Mouse (Mus musculus): ENCODE measurements around the gene Zeb2. TPM values are rescaled to one million over a fixed set of nuclear protein-coding genes. Genes with fewer than 3 reads are reported as not detected.

The Zeb2 gene
- polyA plus RNA-seq, 1 experiment = 20.5 TPM

- DNase-seq (ENCODE audit: low spot score) = no peak
These were observed 56.4 kb downstream of the Zeb2 start for GRCm38 (mm10) chr2:45060768-45061167.

DNA sequence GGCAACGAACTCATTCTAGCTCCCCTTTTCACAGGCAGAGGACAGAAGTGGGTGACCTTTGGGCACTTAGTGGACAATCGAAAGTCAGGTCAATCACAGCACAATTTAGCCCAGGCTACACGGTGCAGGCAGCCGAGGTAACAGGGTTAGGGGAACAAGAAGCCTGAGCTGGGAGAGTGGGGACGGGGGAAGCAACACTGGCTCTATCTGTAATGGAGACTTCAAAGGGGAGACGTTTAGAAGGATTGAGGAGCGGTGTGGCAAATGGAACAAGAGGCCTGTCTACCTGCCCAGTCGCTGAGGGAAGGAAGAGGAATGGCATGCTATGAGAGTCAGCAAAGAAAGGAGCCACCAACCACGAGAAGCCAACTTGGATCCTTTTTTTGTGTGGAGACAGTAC is 57.0 kb downstream of the Zeb2 start:
- DNase-seq (ENCODE audit: low spot score) = no peak

GRCm38 (mm10) chr2:45059599-45059998 is 57.6 kb downstream of the Zeb2 start:
- no peak for DNase-seq (ENCODE audit: low spot score)

GRCm38 (mm10) chr2:45059010-45059409 is 58.2 kb downstream of the Zeb2 start:
- no peak for DNase-seq (ENCODE audit: low spot score)

- no peak for DNase-seq (ENCODE audit: low spot score)
These were observed 59.0 kb downstream of the Zeb2 start for GRCm38 (mm10) chr2:45058183-45058582.

GRCm38 (mm10) chr2:45056856-45057562 is 60.2 kb downstream of the Zeb2 start:
- no peak for DNase-seq (ENCODE audit: low spot score)

- DNase-seq (ENCODE audit: low spot score) = no peak
These were observed 61.3 kb downstream of the Zeb2 start for GRCm38 (mm10) chr2:45055926-45056325.

DNA sequence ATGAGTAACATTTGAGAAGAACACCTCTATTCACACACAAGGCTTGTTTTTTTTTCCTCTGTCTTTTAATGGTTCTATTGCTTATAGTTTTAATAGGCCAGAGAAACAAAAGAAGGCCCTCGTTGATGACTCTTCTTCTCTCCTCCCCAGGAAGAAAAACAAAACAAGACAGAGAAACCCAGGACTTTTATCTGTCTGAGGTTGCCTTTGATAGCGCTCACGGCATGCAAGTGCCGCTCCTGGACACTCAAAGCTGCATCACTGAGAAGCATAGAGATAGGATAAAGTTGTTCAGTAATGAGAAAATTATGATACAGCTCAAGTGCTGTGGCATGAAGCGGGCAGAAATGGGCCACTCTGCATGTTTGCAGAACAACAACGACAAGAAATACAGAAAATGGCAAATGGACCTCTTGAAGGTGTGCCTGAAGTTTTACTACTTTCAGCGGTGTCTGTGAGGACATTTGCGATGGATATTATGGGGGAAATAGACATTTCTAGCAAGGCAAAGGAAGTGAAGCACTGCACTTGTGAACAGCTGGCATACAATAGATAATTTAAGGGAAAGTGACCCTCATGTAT is 62.1 kb downstream of the Zeb2 start:
- no peak for DNase-seq (ENCODE audit: low spot score)

- no peak for DNase-seq (ENCODE audit: low spot score)
These were observed 62.8 kb downstream of the Zeb2 start for GRCm38 (mm10) chr2:45054070-45055025.

DNA sequence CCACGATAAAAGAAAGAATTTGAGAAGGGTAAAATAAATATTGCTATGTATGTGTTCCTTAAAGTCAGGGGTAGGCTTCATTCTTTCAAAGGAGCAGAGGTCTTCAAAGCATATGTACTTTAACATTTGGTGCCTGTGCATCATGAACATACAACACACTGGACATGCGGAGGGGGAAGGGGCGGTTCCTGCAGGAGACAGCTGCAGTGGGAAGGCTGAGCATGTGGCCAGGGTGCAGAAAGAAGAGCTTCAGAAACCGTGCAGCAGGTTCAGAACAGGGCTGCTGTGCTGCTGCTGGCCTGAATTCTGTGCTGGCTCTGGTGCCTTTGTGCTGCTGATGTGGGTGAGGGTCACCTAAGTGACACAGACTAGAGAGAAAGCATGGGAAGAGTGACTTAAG is 64.6 kb downstream of the Zeb2 start:
- DNase-seq (ENCODE audit: low spot score) = no peak

DNA sequence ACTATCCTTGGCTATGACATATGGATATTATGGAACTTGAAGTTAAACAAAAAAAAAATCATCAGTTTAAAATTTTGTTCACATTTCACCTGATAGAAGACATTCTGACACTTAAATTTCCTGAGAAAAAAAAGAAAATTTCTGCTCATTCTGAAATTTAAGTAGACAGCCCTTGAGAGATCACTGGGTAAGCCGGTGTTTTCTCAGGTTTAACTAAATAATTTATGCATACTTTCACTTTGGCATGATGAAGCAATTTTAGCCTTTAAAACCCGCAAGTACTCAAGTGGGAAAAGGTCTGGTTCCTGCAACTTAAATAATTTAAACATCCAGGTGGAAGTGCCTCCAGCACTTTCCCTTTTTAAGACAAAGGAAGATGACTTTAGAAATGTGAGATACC is 65.9 kb downstream of the Zeb2 start:
- DNase-seq (ENCODE audit: low spot score) = no peak

DNA sequence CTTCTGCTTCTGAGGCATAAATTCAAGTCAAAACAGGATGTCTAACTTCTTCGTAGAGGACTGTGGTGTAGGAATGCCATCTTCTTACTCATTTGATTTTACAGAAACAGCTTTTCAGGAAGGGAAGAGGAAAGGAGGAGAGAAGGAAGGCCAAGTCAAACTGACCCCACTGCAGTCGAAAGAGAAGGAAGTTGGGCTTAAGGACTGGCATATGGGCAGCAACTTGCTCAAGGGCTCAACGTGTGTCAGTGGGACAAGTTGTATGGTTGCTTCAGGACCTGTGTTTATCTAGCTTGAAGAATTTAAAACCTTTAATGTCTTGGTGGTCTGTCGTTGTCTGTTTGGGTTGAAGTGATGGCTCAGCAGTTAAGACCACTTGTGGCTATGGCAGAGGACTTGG is 67.3 kb downstream of the Zeb2 start:
- no peak for DNase-seq (ENCODE audit: low spot score)

DNA sequence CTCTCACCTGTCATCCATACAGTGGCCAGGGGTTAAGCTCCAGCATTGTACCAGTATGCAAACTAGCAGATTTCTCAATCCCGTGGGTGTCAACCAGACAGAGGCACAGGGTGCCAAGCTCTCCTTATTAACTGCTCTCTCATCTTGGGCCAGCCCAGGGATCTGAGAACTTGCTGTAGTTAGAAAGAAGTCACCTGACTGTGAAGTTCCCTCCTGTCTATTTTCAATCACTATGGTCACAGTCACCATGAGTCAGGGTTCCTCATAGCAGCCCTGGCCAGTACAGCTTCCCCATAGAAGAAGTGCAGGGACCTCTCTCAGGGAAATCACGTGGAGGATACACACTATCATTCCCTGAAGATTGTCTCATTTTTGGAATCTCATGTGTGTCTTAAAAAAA is 67.9 kb downstream of the Zeb2 start:
- no peak for DNase-seq (ENCODE audit: low spot score)

DNA sequence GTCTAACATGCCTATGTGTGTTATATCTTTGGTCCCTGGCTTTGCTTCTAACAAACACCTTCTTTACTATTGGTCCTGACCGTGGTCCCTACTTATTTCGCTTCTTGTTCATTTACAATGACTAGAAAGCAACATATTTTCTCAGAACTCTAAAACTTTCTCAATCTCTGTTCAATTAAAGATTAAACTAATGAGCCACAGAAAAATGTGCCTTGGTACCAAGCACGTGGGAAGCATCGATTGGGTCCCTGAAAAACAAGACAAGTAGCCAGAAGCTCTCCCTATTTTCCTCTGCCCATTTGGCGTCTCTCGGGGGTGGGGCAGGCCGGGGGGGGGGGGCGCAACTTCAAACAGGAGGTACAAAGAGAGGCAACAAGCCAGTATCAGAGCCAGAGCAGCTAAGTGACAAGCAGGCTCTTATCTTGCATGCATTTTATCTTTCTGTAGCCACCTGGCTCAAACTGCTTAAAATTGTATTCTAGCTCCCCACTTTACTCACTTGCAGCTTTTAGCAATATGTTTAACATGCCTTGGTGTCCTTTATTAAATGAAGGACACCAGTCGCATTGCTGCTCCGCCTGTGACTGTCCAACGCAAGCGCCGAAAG is 76.4 kb downstream of the Zeb2 start:
- no peak for DNase-seq (ENCODE audit: low spot score)

- no peak for DNase-seq (ENCODE audit: low spot score)
These were observed 77.7 kb downstream of the Zeb2 start for GRCm38 (mm10) chr2:45039503-45039902.

DNA sequence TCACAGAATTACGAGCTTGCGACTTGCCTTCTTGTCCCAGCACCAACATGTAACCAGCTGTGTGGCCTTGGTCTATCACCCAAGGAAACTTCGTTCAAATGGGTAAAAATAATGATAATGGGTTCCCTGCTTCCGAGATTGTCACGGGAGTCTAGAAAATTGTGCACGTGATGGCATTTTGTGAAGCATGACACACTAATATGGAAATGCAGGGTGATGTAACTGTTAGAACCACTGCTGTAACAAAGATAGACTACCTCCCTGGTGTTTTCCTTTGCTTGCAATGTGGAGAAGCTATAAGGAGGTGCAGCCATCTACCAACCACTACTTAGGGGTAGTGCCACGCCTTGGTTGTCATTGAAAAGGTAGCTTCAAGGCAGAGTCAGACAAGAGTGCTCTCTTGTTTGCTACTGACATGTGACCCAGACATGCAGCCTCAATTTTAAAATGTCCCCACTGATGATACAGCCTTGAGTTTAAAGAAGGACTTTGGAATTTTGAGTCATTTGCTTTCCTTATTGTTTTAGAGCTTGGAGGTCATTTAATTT is 89.0 kb downstream of the Zeb2 start:
- DNase-seq (ENCODE audit: low spot score) = no peak

DNA sequence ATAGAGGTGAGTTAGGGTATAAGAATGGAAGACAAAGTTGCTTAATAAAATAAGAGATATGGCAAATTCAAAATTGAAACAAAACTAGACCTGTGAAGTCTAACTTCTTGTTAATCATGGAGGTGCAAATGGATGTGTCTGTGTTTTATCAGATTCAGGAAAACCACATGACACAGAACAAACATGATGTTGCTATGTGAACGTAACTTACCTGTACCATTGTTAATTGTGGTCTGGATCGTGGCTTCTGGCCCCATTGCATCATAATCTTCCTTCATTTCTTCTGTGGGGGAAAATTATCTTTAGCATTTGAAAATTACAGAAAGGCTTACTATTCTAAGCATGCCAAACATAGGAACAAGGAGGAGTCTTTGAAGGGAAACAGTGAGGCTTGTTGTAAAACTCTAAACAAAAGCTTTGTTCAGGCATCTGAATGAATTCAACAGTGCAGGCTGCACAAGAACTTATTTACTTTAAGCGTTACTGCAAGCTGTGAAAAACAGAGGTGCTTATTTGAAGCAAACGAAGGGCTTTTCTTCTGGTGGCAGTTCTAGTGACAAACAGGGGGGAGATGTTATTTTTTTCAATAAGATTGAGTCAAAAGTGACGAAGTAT is 99.9 kb downstream of the Zeb2 start:
- no peak for DNase-seq (ENCODE audit: low spot score)

- no peak for DNase-seq (ENCODE audit: low spot score)
These were observed 103.9 kb downstream of the Zeb2 start for GRCm38 (mm10) chr2:45013325-45013724.

- DNase-seq (ENCODE audit: low spot score) = no peak
These were observed 104.5 kb downstream of the Zeb2 start for GRCm38 (mm10) chr2:45012676-45013075.

DNA sequence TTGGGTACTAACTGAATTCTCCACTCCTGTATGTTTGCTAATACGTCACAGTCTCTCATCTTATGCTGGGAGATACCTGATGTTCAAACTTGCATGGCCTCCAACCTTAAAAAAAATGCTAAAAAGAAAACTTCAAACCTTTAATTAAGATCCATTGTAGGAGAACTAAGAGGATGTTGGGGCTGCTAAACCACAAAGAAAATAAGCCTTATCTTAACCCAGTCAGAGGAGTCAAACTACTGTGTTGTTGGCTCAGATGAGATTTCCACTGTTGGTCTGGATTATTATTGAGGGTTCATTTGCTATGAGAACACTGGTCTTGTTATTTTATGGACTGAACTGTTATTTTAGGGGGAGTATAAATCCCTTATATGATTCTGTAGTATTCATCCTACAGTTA is 106.5 kb downstream of the Zeb2 start:
- no peak for DNase-seq (ENCODE audit: low spot score)

DNA sequence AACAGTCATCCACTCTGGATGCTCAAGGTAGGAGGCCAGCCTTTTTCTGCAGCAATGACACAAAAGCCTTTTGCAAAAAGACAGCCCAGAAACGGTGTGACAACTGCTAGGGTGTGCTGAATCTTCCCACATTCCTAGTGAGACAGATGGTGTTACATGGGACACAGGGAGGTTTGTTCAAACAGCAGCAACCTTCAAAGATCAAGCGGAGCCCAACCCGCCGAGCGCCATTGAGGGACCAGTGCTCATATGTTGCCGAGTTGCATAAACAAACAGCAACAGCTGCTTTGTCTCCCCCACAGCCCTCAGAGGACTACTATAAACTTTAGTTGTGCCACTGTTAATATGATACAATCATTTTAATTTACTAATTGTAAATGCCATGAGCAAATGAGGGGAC is 117.3 kb downstream of the Zeb2 start:
- no peak for DNase-seq (ENCODE audit: low spot score)

DNA sequence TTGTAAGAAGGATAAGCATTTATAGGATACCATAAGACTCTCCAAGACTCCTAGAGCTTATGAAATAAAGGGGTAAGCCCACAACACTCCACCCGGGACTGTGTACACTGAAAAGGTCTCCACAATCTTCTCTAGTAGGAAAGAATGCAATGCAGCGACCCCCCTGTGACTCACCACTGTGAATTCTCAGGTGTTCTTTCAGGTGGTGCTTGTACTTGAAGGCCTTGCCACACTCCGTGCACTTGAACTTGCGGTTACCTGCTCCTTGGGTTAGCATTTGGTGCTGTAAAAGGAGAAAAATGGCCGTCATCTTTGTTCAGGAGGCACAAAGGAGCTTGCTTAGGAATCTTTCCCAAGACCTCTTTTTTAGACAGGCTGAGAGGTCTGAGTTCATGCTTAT is 118.5 kb downstream of the Zeb2 start:
- no peak for DNase-seq (ENCODE audit: low spot score)

Measured in urinary bladder, adult 2 months (tissue).